Mouse (Mus musculus) embryonic facial prominence, embryonic 14.5 days (tissue): Measurements from ENCODE around the gene Dennd1c. TPM values are rescaled to one million over a fixed set of nuclear protein-coding genes. Genes with fewer than 3 reads are reported as not detected.
A peak's percentile ranks its signal among the peaks of the same experiment; 100 is the strongest.
"Not testable (repeated sequence)": the region's sequence is repeated elsewhere in the genome, so short reads cannot be mapped to it uniquely, and the experiment has no call there.

ENCODE experiments used
- ATAC-seq: fragments of 200-750 bp; cut with Nextera tagmentation; 2 replicates; pipeline ENCODE4 v1.8.0; 2017; ENCODE audit warnings: low read depth, moderate number of reproducible peaks, moderate TSS enrichment
- DNase-seq: peaks from one replicate; pipeline ENCODE4 v3.0.0-alpha.2; 2015; ENCODE audit warnings: low spot score
- H3K27ac ChIP-seq: fragments of 300-500 bp; sonication (generic); replicated peaks from 2 replicates; pipeline ENCODE4 v1.5.1; 2014; ENCODE audit warnings: low read depth, mild to moderate bottlenecking, low read length, moderate library complexity
- H3K27me3 ChIP-seq: fragments of 300-500 bp; sonication (generic); replicated peaks from 2 replicates; pipeline ENCODE4 v1.6.1; 2014; ENCODE audit warnings: low read length; ENCODE audit not compliant: control insufficient read depth, insufficient read depth
- H3K36me3 ChIP-seq: fragments of 300-500 bp; sonication (generic); 2 replicates; pipeline ENCODE4 v1.6.1; 2014; ENCODE audit warnings: low read length, mixed read lengths; ENCODE audit not compliant: control insufficient read depth, insufficient read depth
- H3K4me1 ChIP-seq: fragments of 300-500 bp; sonication (generic); 2 replicates; pipeline ENCODE4 v1.6.1; 2014; ENCODE audit warnings: antibody characterized with exemption, low read length; ENCODE audit not compliant: control insufficient read depth, insufficient read depth
- H3K4me2 ChIP-seq: fragments of 300-500 bp; sonication (generic); 2 replicates; pipeline ENCODE4 v1.6.1; 2014; ENCODE audit warnings: low read depth, mild to moderate bottlenecking, low read length, moderate library complexity, mixed read lengths
- H3K4me3 ChIP-seq: fragments of 300-500 bp; sonication (generic); 2 replicates; pipeline ENCODE4 v1.5.1; 2014; ENCODE audit warnings: low read depth, mild to moderate bottlenecking, low read length
- H3K9ac ChIP-seq: fragments of 300-500 bp; sonication (generic); 2 replicates; pipeline ENCODE4 v1.6.1; 2014; ENCODE audit warnings: low read depth, mild to moderate bottlenecking, low read length, moderate library complexity, mixed read lengths
- H3K9me3 ChIP-seq: fragments of 300-500 bp; sonication (generic); 2 replicates; pipeline ENCODE4 v1.6.1; 2016; ENCODE audit warnings: low read length; ENCODE audit not compliant: control insufficient read depth
- WGBS: fragments of 180-500 bp; shearing (Covaris S2); extraction: QIAGEN DNeasy Blood & Tissue Kit; methylation state at CpG from one replicate; pipeline ENCODE4 v1.1.7; 2014; 5-methylcytosine and 5-hydroxymethylcytosine counted together
- polyA plus RNA-seq: library from polyadenylated mRNA; unstranded; fragments of >200 nt; fragmentation: Nextera tagmentation; extraction: Ambion mirVana; gene quantifications from 2 replicates; pipeline ENCODE4 v1.2.1, GENCODE M21; 2014

Gene Dennd1c
- polyA plus RNA-seq, 1 experiment from 2014 or later: 2.1 TPM

DNA sequence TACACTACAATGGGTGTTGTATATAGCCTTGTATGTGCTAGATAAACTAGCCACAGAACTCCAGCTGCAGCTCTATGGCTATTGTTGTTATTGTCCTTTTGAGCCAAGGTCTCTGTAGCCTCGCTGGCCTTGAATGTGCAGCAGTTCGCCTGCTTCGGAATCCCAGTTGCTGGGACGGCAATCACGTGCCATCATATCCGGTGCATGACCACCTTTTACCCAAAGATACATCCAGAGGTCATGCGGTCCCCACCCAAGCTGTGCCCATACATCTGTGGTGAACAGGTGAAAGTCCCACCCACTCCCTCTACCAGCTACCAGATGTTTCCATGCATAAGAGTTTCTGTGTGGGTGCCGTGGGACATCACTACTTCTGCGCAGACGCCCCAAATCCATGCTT, 17.2 kb downstream of the Dennd1c start:
- H3K4me3 ChIP-seq: peak overlapping the region; percentile 81
- H3K27me3 ChIP-seq: peaks cover 44% of the 10 kb centered on the region
- no peak for ATAC-seq
- no peak overlapping the region for H3K27ac ChIP-seq
- DNase-seq: no peak
- H3K36me3 ChIP-seq: peaks cover 4% of the 10 kb centered on the region; the same call in 1 of the 2 replicates
- 46% methylated on average over 10 of the region's 10 CpGs for WGBS
- peak overlapping the region; percentile 82 for H3K4me2 ChIP-seq
- H3K4me1 ChIP-seq: peaks cover 4% of the 10 kb centered on the region
- no peak overlapping the region for H3K9ac ChIP-seq
- H3K9me3 ChIP-seq: no peaks in the 10 kb centered on the region

DNA sequence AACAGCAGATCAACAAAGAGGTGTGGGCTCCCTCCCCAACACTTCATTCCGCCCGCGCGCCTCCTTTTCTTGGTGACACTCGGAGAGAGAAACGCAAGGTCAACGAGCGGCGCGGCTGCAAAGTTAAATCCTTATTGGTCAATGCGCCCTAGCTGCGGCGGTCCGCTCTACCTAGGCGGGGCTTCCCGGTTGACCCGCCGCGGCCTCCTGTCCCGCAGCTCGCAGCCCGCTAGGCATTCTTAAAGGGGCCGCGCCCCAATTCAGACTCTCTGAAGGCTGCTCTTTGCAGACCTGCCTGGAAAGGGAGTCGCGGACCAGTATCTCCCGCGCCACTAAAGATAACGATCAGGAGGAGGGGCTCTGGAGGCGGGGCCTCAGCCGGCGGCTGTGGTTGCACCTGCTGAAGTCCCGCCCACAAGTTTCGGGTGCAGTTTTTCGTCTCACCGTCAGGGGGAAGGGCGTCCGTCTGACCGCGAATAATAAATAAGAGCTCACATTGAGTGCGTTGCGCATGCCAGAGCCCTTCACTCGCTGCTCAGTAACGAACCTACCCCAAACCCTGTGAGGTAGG, 18.0 kb downstream of the Dennd1c start:
- ATAC-seq (peak; percentile 92), DNase-seq (peak; percentile 98)
- peak overlapping the region; percentile 81 for H3K4me3 ChIP-seq
- H3K27me3 ChIP-seq: peaks cover 42% of the 10 kb centered on the region
- no peaks in the 10 kb centered on the region for H3K9me3 ChIP-seq
- H3K4me1 ChIP-seq: peaks cover 4% of the 10 kb centered on the region
- peaks cover 4% of the 10 kb centered on the region; the same call in 1 of the 2 replicates for H3K36me3 ChIP-seq
- under 1% methylated on average over 43 of the region's 44 CpGs for WGBS
- 0 out of 2 replicates have a peak overlapping the region, but pooled peaks have one; percentile 73 for H3K9ac ChIP-seq
- peak overlapping the region; percentile 1; the same call in 1 of the 2 replicates for H3K27ac ChIP-seq
- peak overlapping the region; percentile 82 for H3K4me2 ChIP-seq

DNA sequence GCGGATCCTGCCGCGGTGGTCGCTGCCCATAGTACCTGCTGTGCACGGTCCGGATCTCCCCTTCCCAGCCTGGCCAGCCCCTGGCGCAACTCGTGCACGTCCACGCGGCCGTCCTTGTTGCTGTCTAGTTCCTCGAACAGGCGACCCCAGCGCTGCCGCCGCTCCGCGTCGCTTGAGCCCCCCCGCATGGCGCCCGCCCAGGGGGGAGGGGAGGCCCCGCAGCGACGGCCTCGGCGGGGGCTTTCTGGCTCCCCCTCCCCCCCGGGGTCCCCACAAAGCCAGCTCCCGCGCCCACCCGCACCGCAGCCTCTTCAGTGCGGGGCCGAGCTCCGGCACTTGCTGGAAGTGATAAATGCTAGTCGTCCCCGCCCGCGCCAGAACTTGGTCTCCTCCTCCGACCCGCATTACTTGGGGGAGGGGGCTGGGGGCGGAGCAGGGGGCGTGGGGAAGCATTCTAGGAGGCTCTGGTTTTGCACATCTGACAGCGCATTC, 18.8 kb downstream of the Dennd1c start, which contains the start of gene Slc25a23:
Slc25a23 (minus strand) TSS at position 378 of the 492 bp plus-strand sequence.
- ATAC-seq: peak; percentile 78
- 0% methylated on average over 1 of the region's 45 CpGs for WGBS

DNA sequence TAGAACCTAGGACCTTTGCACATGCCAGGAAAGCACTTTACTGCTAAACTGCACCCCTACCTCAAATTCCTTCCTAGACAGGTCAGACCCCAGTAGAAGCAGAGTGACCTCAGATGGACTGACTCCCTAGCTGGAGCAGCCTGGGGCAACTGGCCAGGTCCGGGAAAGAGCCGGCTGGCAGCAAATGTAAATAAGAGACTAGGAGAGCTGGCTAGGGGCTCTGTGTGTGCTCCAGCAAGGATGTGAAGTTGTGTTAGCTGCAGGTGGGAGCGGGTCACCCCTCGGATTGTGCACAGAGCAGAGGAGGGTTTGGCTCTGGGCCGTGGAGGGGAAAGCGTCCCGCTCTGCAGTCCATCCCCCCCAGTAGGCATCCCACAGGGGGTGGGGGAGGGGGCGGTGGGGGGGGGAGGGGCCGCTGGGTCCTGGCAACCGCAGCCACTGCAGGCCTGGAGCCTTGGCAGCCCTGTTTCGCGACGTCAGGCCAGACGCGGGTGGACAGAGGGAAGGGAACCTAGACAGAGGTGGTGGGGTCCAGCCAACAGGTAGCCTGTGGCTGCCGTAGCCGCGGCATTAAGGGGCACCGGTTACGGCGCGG, 19.3 kb downstream of the Dennd1c start, which contains the start of gene Crb3:
Crb3 (plus strand) TSS at position 215 of the 595 bp plus-strand sequence.
- H3K27me3 ChIP-seq: peaks cover 29% of the 10 kb centered on the region
- DNase-seq (no peak), ATAC-seq (no peak)
- peak within 1 kb of the TSS; percentile 73 for H3K9ac ChIP-seq
- H3K4me2 ChIP-seq: peak within 1 kb of the TSS; percentile 82
- H3K27ac ChIP-seq: peak within 1 kb of the TSS; percentile 1; the same call in 1 of the 2 replicates
- 2% methylated on average over 5 of the region's 22 CpGs for WGBS
- peaks cover 4% of the 10 kb centered on the region; the same call in 1 of the 2 replicates for H3K36me3 ChIP-seq
- H3K4me1 ChIP-seq: peaks cover 4% of the 10 kb centered on the region
- no peaks in the 10 kb centered on the region for H3K9me3 ChIP-seq
- H3K4me3 ChIP-seq: peak within 1 kb of the TSS; percentile 81

More for the DNA sequence above, 18.8 kb downstream of the Dennd1c start, which contains the start of gene Slc25a23:
- H3K4me2 ChIP-seq: peak within 1 kb of the TSS; percentile 82
- peaks cover 4% of the 10 kb centered on the region; the same call in 1 of the 2 replicates for H3K36me3 ChIP-seq
- peak within 1 kb of the TSS; percentile 81 for H3K4me3 ChIP-seq
- H3K27ac ChIP-seq: peak within 1 kb of the TSS; percentile 1; the same call in 1 of the 2 replicates
- H3K9ac ChIP-seq: peak within 1 kb of the TSS; percentile 73
- H3K27me3 ChIP-seq: peaks cover 34% of the 10 kb centered on the region
- no peaks in the 10 kb centered on the region for H3K9me3 ChIP-seq
- peak; percentile 91 for DNase-seq
- H3K4me1 ChIP-seq: peaks cover 4% of the 10 kb centered on the region

DNA sequence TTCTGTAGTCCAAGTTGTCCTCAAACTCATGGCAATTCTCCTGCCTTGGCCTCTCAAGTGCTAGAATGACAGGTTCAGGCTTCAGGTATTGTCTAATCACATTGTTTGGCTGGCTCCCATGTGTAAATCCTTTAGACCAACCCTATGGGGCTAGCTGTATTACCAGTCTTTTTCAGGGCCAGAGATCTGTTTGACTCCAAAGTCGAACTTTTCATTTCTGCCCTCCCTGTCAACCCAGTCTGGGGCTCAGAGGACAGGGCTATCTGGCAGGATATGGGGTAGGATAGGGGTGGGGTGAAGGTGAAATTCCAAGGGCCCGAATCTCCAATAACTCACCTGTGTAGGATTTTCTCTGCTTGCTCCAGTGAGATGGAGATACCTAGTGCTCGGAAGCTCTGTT, 22.1 kb downstream of the Dennd1c start:
- DNase-seq (no peak), ATAC-seq (no peak)

DNA sequence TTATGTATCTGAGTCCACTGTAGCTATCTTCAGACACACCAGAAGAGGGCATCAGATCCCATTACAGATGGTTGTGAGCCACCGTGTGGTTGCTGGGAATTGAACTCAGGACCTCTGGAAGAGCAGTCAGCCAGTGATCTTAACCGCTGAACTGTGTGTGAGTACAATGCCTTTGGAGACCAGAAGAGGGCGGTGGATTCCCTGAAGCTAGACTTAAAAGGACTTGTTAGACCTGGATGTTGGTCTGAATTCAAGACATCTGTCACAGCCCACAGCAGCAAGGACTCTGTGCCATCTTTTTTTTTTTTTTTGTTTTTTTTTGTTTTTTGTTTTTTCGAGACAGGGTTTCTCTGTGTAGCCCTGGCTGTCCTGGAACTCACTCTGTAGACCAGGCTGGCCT, 26.6 kb downstream of the Dennd1c start:
- not testable (repeated sequence) for H3K4me1 ChIP-seq, H3K4me2 ChIP-seq, H3K27me3 ChIP-seq, H3K4me3 ChIP-seq, H3K9ac ChIP-seq, DNase-seq, ATAC-seq, H3K9me3 ChIP-seq, H3K27ac ChIP-seq
- H3K36me3 ChIP-seq: peaks cover 19% of the 10 kb centered on the region; the same call in 1 of the 2 replicates
- WGBS: 83% methylated on average over 4 of the region's 4 CpGs

More for the DNA sequence above, 22.1 kb downstream of the Dennd1c start:
- no peak overlapping the region for H3K4me3 ChIP-seq
- H3K9ac ChIP-seq: no peak overlapping the region
- 74% methylated on average over 3 of the region's 3 CpGs for WGBS
- no peak overlapping the region for H3K4me2 ChIP-seq
- peaks cover 19% of the 10 kb centered on the region; the same call in 1 of the 2 replicates for H3K36me3 ChIP-seq
- H3K4me1 ChIP-seq: peaks cover 4% of the 10 kb centered on the region
- peaks cover 5% of the 10 kb centered on the region for H3K27me3 ChIP-seq
- no peaks in the 10 kb centered on the region for H3K9me3 ChIP-seq
- H3K27ac ChIP-seq: no peak overlapping the region

DNA sequence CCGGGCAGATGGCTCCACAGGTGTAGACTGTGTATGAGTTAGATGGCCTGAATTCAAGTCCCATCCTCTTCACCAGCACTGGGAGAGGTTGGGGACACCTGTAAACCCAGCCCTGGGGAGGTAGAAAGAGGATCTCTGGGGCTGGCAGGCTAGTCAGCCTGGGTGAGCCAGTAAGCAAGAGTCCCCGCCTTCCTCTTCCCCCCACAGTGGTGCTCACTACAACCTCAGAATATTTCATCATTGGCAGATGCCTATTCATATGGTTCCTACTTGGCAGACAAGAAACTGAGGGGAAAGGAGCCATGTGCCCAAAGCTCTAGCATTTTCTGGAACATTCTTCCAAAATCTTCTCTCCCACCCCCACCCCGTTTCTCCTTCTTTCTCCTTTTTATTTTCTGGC, 29.5 kb downstream of the Dennd1c start:
- H3K9me3 ChIP-seq: no peaks in the 10 kb centered on the region
- ATAC-seq (no peak), DNase-seq (no peak)
- 93% methylated on average over 3 of the region's 3 CpGs for WGBS
- no peak overlapping the region for H3K27ac ChIP-seq
- peaks cover 20% of the 10 kb centered on the region for H3K36me3 ChIP-seq
- no peak overlapping the region for H3K9ac ChIP-seq
- H3K4me1 ChIP-seq: no peaks in the 10 kb centered on the region
- H3K27me3 ChIP-seq: no peaks in the 10 kb centered on the region
- H3K4me3 ChIP-seq: no peak overlapping the region
- no peak overlapping the region for H3K4me2 ChIP-seq

DNA sequence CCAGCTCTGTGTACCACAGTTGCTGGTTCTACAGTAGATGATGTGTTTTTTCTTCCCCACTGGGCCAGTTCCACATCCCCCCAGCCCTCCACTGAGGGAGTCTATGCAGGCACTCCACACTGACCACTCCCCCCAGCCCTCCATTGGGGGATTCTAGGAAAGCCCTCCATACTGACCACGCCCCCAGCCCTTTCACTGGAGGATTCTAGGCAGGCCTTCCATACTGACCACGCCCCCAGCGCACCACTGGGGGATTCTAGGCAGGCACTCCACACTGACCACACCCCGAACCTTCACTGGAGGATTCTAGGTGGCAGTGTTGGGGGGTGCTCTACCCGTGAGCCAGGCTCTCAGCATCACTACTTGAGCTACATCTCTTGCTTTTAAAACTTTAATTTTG, 30.9 kb downstream of the Dennd1c start:
- Histone ChIP-seq H3K9ac (no peak overlapping the region), H3K4me3 (no peak overlapping the region), H3K27me3 (no peaks in the 10 kb centered on the region), H3K36me3 (peaks cover 9% of the 10 kb centered on the region), H3K4me2 (no peak overlapping the region), H3K9me3 (no peaks in the 10 kb centered on the region), H3K4me1 (no peaks in the 10 kb centered on the region), H3K27ac (no peak overlapping the region)
- WGBS: 33% methylated on average over 5 of the region's 5 CpGs
- ATAC-seq (no peak; the same call in 1 of the 2 replicates), DNase-seq (no peak)
